Mouse (Mus musculus): ENCODE measurements at regions not wholly inside any gene's neighbourhood (a gene's known extent, or its start where the extent isn't known, plus 50 kb on each side); places are given as distances from the start of the nearest gene placed in this dataset.
"Not testable (repeated sequence)": the region's sequence is repeated elsewhere in the genome, so short reads cannot be mapped to it uniquely, and the experiment has no call there.

DNA sequence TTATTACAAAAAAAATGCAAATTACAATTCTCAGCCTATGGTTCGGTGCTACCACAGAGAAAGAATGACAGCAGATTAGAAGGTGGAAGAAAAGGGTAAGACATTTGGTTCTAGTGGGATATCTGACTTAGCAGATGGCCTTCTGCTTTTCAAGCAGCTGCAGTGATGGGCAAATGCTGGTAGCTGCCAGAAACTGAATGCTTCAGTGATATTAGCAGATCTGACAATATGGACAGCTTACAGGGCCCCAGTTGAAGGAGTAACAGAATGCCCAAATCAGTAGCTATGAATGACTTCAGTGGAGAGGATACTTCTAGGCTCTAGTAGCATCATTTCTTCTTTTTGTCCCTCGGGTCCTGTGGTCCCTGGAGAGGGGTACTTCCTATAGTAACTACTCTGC lies 143.9 kb upstream of the Rps6ka3 start:
- DNase-seq (ENCODE audit: extremely low spot score, low read depth, low spot score) = no peak

DNA sequence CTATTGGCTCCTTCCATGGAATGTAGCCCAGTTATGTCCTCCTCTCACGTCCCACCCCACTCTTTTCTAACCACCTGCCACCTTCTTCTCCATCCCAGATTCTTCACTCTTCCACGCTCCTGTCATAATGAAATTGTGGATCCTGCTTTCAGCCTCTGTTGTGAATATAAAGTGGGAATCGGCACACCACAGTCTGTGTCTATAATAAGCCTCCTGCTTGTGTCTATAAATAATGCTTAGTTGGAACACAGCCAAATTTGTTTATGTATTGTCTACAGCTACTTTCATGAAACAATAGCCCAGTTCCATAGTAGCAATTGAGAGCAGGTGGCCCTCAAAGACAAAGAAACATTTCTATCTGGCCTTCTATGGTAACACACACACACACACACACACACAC lies 137.5 kb upstream of the Rps6ka3 start:
- no peak for DNase-seq (ENCODE audit: extremely low spot score, low read depth, low spot score)

DNA sequence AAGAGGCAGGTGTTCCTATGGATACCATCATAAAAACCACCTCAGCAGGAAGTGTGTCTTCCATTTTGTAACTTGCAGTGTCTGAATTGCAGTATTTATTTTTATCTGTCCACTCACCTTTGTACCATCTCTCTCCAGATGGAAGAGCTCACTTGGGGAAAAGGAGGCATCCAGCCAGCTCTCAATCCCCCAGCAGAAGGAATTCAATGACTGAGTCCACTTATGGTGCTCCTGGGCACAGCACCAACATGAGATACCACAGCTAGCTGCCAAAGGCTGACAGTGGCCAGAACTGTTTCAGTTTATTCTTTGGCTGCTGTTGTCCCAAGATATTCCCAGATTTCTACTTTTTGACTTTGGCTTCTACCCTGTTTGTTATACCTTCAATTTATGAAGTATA lies 136.6 kb upstream of the Rps6ka3 start:
- DNase-seq (ENCODE audit: extremely low spot score, low read depth, low spot score) = no peak

DNA sequence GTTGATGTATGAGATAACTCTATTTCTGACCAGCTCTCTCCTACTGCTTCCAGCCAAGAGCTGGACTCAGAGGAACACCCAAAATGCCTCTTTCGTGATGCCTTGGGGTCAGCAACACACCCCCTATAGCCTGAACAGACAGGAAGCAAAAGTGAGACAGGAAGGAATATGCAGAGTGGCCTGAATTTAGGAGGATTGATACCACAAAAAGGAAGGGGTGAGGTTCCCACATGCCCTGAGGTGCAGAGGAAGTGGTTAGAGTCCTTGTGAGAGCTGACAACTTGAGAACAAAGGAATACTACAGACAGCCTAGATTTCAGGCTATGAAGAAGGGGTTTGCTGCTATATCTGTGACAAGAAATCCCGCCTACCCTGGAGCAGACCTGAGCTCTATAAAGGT lies 129.6 kb upstream of the Rps6ka3 start:
- no peak for DNase-seq (ENCODE audit: extremely low spot score, low read depth, low spot score)

DNA sequence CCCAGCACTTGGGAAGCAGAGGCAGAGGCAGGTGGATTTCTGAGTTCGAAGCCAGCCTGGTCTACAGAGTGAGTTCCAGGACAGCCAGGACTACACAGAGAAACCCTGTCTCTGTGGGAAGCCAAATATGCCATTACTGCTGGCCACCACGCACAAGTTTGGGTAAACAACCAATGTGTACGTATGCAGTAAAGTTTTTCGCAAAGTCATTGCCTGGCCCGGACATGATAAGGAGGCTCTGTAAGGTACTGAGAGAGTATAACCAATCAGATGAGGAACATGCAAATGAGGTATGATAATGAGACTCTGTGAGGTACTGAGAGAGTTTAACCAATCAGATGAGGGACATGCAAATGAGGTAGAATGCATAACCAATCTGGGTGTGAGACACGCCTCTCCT lies 99.5 kb upstream of the Rps6ka3 start:
- not testable (repeated sequence) for DNase-seq (ENCODE audit: extremely low spot score, low read depth, low spot score)

DNA sequence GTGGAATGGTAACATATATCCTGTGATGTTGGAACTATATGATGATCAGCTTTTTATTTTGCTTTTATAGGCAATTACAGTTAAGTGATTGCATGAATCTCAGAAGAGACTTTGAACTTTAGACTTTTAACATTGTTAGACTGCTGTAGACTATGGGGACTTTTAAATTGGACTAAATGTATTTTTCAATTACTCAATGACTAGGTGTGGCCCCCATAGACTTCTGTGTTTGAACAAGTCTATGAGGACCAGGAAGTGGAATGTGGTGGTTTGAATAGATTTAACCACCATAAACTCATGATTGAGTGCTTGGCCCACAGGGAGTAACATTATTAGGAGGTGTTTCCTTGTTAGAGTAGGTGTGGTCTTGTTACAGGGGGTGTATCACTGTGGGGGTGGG lies 93.9 kb upstream of the Rps6ka3 start:
- DNase-seq (ENCODE audit: extremely low spot score, low read depth, low spot score) = no peak

DNA sequence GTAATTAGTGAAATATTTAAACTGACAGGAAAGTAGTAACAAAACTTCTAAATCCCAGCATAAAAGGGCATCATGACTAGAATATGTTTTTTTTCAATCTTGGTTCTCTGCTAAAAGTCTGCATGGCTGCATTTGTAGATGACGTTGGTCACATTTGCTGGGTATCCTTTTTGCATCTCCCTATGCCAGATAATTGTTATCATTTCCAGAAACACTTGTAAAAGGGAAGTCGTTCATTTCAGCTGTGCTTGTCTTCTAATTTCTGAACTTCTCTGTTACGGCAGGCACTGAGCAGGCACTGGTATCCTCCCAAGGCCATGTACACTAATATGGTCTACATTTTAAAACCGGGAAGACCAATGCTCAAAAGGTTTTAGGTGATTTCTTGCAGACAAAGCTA lies 69.6 kb upstream of the Rps6ka3 start:
- no peak for DNase-seq (ENCODE audit: extremely low spot score, low read depth, low spot score)

DNA sequence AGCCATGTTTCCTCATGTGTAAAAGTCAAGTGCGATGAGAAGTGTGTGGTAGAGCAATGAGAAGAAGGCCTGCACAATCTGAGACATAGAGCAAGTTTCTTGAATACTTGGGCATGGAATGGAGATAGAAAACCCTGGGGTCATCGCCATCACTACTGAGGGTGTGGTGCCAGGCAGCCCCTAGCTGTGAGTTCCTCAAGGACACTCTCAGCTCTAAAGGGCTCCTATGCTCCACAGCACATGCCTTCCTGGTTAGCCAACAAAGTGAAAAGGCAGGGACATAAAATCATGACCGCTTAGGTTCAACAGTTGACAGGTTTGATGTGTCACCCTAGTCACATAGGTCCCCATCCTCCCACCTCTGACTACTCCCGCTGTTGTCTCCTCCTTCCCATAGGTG lies 66.8 kb upstream of the Rps6ka3 start:
- DNase-seq (ENCODE audit: extremely low spot score, low read depth, low spot score) = no peak

DNA sequence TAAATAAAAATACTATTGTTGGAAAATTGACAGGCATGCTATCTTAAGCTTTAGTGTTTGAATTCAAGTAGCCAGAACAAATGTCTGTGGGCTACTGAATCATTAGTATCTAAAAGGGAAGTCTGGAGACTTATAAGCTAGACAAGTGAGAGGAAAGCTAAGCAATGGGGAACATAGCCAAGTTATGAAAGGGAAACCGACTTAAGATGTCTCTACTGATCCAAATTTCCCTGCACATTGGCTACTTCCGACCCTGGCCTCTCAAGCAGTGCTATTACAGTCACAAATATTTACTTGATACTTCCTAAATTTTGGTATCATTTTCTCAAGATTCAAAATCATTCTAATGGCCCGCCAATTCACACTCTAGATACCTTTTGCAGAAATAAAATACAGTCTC lies 65.4 kb upstream of the Rps6ka3 start:
- no peak for DNase-seq (ENCODE audit: extremely low spot score, low read depth, low spot score)

DNA sequence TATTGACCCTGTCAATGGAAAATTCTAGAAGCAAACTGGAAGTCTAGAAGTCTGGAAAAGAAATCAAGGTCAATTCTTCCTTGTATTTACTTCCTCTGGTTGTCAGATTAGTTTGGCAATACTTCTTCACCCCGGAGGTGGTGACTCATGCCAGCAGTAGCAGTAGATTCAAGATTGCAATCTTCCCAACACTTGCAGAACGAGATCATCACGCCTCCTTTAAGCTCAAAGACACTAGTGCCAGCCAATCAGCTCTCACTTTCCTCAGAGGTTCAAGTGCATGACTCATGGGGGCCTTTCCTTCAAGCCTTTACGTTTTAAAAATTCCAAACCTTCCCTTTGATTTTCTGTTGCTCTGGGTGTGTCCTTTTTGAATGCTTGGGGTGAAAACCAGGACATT lies 64.9 kb upstream of the Rps6ka3 start:
- no peak for DNase-seq (ENCODE audit: extremely low spot score, low read depth, low spot score)

DNA sequence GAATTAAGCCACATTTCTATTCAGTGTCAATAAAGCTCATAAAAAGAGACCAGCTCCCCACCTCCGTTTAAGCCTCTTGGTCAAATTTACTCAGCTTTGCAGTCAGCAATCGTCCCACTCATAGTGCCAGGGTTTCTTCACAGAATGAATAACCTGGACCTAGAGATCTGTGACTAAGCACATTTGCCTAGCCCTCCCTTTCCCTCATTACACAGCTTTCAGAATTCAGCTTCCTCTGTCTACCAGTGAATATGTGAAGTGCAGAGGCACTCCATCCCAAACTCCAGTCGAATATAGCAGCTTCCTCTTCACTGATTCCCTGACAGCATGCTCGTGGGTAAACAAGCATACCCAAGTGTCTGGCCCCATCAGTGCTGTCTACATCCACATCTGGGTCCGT lies 54.3 kb upstream of the Rps6ka3 start:
- no peak for DNase-seq (ENCODE audit: extremely low spot score, low read depth, low spot score)

DNA sequence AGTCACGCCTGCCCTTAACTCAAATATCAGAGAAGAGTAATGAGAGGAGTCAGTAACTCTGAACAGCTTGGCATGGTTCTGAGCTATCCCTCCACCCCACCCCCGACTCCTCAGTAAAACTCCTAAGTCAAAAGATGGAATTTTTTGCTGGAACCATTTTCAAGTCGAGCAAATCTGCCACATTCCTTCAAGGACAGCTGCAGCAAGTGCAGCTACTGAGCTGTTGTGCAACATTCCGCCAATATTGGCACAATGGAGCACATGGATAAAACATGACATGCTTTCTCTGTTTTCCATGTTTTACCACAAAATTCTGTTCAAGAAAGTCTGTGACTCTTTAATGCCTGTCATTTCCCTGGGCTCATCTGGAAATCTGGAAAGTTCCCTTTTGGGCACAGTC lies 53.1 kb upstream of the Rps6ka3 start:
- no peak for DNase-seq (ENCODE audit: extremely low spot score, low read depth, low spot score)

DNA sequence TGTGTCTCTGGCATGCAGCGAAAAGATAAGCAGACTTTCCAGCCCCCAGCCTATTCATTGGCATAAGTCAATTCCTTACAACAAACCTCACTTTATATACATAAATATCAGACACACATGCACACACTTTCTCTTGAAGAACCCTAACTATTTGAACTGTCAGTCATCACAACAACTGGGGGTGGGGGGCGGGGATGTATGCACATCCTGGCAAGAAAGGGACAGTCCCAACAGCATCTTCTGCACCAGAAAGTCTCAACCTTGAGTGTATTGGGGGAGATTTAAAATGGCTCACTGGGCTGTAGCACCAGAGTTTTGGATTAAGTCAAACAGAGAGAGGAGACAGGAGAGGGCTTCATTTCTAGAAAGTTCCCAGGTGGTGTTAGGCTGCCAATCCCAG lies 50.4 kb upstream of the Rps6ka3 start:
- no peak for DNase-seq (ENCODE audit: extremely low spot score, low read depth, low spot score)

All from hindlimb bud, embryonic 11.5 days (tissue).